Mouse (Mus musculus): Measurements from ENCODE around the gene C530008M17Rik.

Gene C530008M17Rik

GRCm38 (mm10) chr5:76656212-76656611, at the start of gene C530008M17Rik:
Gene C530008M17Rik (plus strand): TSS chr5:76656512.
- DNase-seq (ENCODE audit: extremely low spot score, low spot score), result no peak

GRCm38 (mm10) chr5:76609702-76610370, 46.5 kb upstream of the C530008M17Rik start:
- no peak for DNase-seq (ENCODE audit: extremely low spot score, low spot score)

- no peak for DNase-seq (ENCODE audit: extremely low spot score, low spot score)
Observed at GRCm38 (mm10) chr5:76612867-76613499, 43.3 kb upstream of the C530008M17Rik start.

- no peak for DNase-seq (ENCODE audit: extremely low spot score, low spot score)
Observed at GRCm38 (mm10) chr5:76615276-76615675, 41.0 kb upstream of the C530008M17Rik start.

- no peak for DNase-seq (ENCODE audit: extremely low spot score, low spot score)
Observed at GRCm38 (mm10) chr5:76616196-76616747, 40.0 kb upstream of the C530008M17Rik start.

- DNase-seq (ENCODE audit: extremely low spot score, low spot score), result no peak
Observed at GRCm38 (mm10) chr5:76618750-76619149, 37.6 kb upstream of the C530008M17Rik start.

- no peak for DNase-seq (ENCODE audit: extremely low spot score, low spot score)
Observed at GRCm38 (mm10) chr5:76623759-76624158, 32.6 kb upstream of the C530008M17Rik start.

GRCm38 (mm10) chr5:76627770-76628169, 28.5 kb upstream of the C530008M17Rik start:
- DNase-seq (ENCODE audit: extremely low spot score, low spot score), result no peak

- DNase-seq (ENCODE audit: extremely low spot score, low spot score), result no peak
Observed at GRCm38 (mm10) chr5:76634012-76634411, 22.3 kb upstream of the C530008M17Rik start.

GRCm38 (mm10) chr5:76635592-76635991, 20.7 kb upstream of the C530008M17Rik start:
- no peak for DNase-seq (ENCODE audit: extremely low spot score, low spot score)

- DNase-seq (ENCODE audit: extremely low spot score, low spot score), result no peak
Observed at GRCm38 (mm10) chr5:76642076-76642475, 14.2 kb upstream of the C530008M17Rik start.

- no peak for DNase-seq (ENCODE audit: extremely low spot score, low spot score)
Observed at GRCm38 (mm10) chr5:76644234-76644633, 12.1 kb upstream of the C530008M17Rik start.

GRCm38 (mm10) chr5:76645091-76645868, 11.0 kb upstream of the C530008M17Rik start:
- no peak for DNase-seq (ENCODE audit: extremely low spot score, low spot score)

GRCm38 (mm10) chr5:76649897-76650296, 6.4 kb upstream of the C530008M17Rik start:
- no peak for DNase-seq (ENCODE audit: extremely low spot score, low spot score)

- DNase-seq (ENCODE audit: extremely low spot score, low spot score), result no peak
Observed at GRCm38 (mm10) chr5:76651151-76651725, 5.1 kb upstream of the C530008M17Rik start.

- DNase-seq (ENCODE audit: extremely low spot score, low spot score), result peak; percentile 90
Observed at GRCm38 (mm10) chr5:76657245-76658083, 1.2 kb downstream of the C530008M17Rik start.

- DNase-seq (ENCODE audit: extremely low spot score, low spot score), result peak; percentile 87
Observed at GRCm38 (mm10) chr5:76658084-76658934, 2.0 kb downstream of the C530008M17Rik start.

GRCm38 (mm10) chr5:76659958-76660635, 3.8 kb downstream of the C530008M17Rik start:
- DNase-seq (ENCODE audit: extremely low spot score, low spot score), result no peak

- DNase-seq (ENCODE audit: extremely low spot score, low spot score), result no peak
Observed at GRCm38 (mm10) chr5:76661310-76661709, 5.0 kb downstream of the C530008M17Rik start.

All from neural tube, embryonic 10.5 days (tissue).